Mouse (Mus musculus) limb, embryonic 12.5 days (tissue): ENCODE results near the gene Osbpl11. TPM values are rescaled to one million over a fixed set of nuclear protein-coding genes. Genes with fewer than 3 reads are reported as not detected.

Source experiments
- ATAC-seq: fragments of 200-750 bp; cut with Nextera tagmentation; 2 replicates; pipeline ENCODE4 v1.8.0; 2017; ENCODE audit warnings: low read depth, moderate TSS enrichment; ENCODE audit not compliant: insufficient number of reproducible peaks, insufficient read depth, low FRiP score, low TSS enrichment
- H3K27ac ChIP-seq: fragments of 300-500 bp; sonication (generic); 2 replicates; pipeline ENCODE4 v1.5.1; 2016; ENCODE audit warnings: mild to moderate bottlenecking, moderate library complexity
- H3K27me3 ChIP-seq: fragments of 300-500 bp; sonication (generic); 2 replicates; pipeline ENCODE4 v1.6.1; 2016; ENCODE audit warnings: mild to moderate bottlenecking, moderate library complexity
- H3K36me3 ChIP-seq: fragments of 300-500 bp; sonication (generic); 2 replicates; pipeline ENCODE4 v1.6.1; 2016; ENCODE audit warnings: mild to moderate bottlenecking, moderate library complexity
- H3K4me1 ChIP-seq: fragments of 300-500 bp; sonication (generic); replicated peaks from 2 replicates; pipeline ENCODE4 v1.6.1; 2016
- H3K4me2 ChIP-seq: fragments of 300-500 bp; sonication (generic); 2 replicates; pipeline ENCODE4 v1.6.1; 2016; ENCODE audit warnings: mild to moderate bottlenecking, moderate library complexity
- H3K4me3 ChIP-seq: fragments of 300-500 bp; sonication (generic); replicated peaks from 2 replicates; pipeline ENCODE4 v1.5.1; 2016; ENCODE audit warnings: mild to moderate bottlenecking
- H3K9ac ChIP-seq: fragments of 300-500 bp; sonication (generic); replicated peaks from 2 replicates; pipeline ENCODE4 v1.6.1; 2016; ENCODE audit warnings: mild to moderate bottlenecking, moderate library complexity
- H3K9me3 ChIP-seq: fragments of 300-500 bp; sonication (generic); 2 replicates; pipeline ENCODE4 v1.6.1; 2016; ENCODE audit warnings: mild to moderate bottlenecking, moderate library complexity
- WGBS: fragments of 180-500 bp; shearing (Covaris S2); methylation state at CpG from one replicate; pipeline ENCODE4 v1.1.7; 2016; 5-methylcytosine and 5-hydroxymethylcytosine counted together
- polyA plus RNA-seq: library from polyadenylated mRNA; unstranded; fragments of >200 nt; fragmentation: Nextera tagmentation; extraction: Ambion mirVana; gene quantifications from 2 replicates; pipeline ENCODE4 v1.2.1, GENCODE M21; 2016

The Osbpl11 gene
- polyA plus RNA-seq, 1 experiment from 2014 or later: 28.4 TPM

DNA sequence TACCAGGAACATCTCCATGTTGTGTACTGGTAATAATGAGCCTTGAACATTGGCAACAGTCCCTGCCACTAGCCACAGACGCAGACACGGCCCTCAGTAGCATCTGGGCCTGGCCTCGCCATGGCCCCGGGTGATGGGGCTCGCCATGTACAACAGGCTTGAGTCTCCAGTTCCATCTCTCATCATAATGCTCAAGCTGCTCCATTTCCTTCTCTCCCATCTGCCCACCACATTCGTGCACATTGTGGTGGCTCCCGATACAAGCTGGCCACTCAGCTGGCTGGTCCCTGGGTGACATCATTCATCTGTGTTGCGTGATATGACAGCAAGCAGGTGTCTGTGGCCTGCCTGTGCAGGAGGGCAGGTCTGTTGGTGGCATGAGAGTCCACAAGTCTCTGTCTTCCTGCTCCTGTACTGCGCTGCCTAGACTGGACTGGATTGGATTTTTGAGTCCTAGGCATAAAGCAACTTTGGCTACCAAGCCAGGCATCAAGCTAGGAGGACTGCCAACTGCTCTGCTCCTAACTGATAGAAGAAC is 60.1 kb downstream of the Osbpl11 start:
- H3K27ac ChIP-seq: no peak overlapping the region
- 90% methylated on average over 9 of the region's 9 CpGs for WGBS
- H3K9ac ChIP-seq: no peak overlapping the region
- H3K4me3 ChIP-seq: no peak overlapping the region
- peaks cover 47% of the 10 kb centered on the region for H3K36me3 ChIP-seq
- no peaks in the 10 kb centered on the region for H3K9me3 ChIP-seq
- no peak overlapping the region for H3K4me2 ChIP-seq
- H3K4me1 ChIP-seq: no peaks in the 10 kb centered on the region
- H3K27me3 ChIP-seq: no peaks in the 10 kb centered on the region
- ATAC-seq: no peak

DNA sequence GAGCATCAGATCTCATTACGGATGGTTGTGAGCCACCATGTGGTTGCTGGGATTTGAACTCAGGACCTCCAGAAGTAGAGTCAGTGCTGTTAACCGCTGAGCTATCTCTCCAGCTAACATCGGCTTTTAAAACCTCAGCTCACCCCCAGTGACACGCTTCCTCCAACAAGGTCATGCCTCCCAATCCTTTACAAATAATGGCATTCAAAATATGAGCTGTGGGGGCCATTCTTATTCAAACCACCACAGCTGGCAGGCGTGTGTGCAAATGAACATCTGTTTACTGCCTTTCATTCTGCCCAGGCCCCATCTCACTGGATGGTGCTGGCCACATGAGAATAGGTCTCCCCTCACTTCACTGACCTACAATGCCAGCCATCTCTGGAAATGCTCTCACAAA is 61.7 kb downstream of the Osbpl11 start:
- no peak for ATAC-seq
- no peak overlapping the region for H3K4me2 ChIP-seq
- H3K4me3 ChIP-seq: no peak overlapping the region
- H3K27me3 ChIP-seq: no peaks in the 10 kb centered on the region
- H3K27ac ChIP-seq: no peak overlapping the region
- H3K9ac ChIP-seq: no peak overlapping the region
- H3K9me3 ChIP-seq: no peaks in the 10 kb centered on the region
- 0 out of 2 replicates have a peak, but pooled peaks cover 3% of the 10 kb centered on the region for H3K4me1 ChIP-seq
- peaks cover 31% of the 10 kb centered on the region for H3K36me3 ChIP-seq
- WGBS: 90% methylated on average over 5 of the region's 5 CpGs

DNA sequence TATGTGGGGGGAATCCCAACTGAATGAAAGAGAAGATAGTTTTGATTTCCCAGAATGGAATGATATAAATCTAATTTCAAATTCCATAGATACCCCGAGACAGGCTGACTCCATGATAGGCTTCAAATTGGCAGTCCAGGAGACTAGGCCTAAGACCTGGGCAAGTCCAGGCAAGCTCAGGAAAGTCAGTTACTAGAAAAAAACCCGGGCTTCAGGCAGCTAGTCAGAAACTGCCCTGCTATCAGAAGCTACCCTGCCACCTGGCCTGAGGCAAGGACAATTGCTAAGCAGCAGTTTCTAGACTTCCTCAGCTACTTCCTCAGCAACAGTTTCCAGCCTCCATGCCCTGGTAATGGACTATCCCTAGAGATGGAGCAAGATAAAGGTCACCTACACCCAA is 62.1 kb downstream of the Osbpl11 start:
- Histone ChIP-seq H3K4me1 (peaks cover 5% of the 10 kb centered on the region; the same call in 1 of the 2 replicates), H3K27ac (no peak overlapping the region), H3K4me3 (no peak overlapping the region), H3K27me3 (no peaks in the 10 kb centered on the region), H3K9ac (no peak overlapping the region), H3K9me3 (no peaks in the 10 kb centered on the region), H3K36me3 (peaks cover 27% of the 10 kb centered on the region), H3K4me2 (no peak overlapping the region)
- no peak for ATAC-seq
- 77% methylated on average over 2 of the region's 2 CpGs for WGBS

GRCm38 (mm10) chr16:33250651-33251120 is 65.8 kb downstream of the Osbpl11 start:
- Histone ChIP-seq H3K36me3 (no peaks in the 10 kb centered on the region), H3K9me3 (no peaks in the 10 kb centered on the region), H3K4me3 (peak overlapping the region; percentile 98), H3K27me3 (no peaks in the 10 kb centered on the region), H3K4me2 (peak overlapping the region; percentile 68), H3K9ac (peak overlapping the region; percentile 94), H3K27ac (peak overlapping the region; percentile 79; the same call in 1 of the 2 replicates), H3K4me1 (peaks cover 14% of the 10 kb centered on the region; the same call in 1 of the 2 replicates)
- WGBS: 24% methylated on average over 9 of the region's 9 CpGs
- no peak for ATAC-seq

DNA sequence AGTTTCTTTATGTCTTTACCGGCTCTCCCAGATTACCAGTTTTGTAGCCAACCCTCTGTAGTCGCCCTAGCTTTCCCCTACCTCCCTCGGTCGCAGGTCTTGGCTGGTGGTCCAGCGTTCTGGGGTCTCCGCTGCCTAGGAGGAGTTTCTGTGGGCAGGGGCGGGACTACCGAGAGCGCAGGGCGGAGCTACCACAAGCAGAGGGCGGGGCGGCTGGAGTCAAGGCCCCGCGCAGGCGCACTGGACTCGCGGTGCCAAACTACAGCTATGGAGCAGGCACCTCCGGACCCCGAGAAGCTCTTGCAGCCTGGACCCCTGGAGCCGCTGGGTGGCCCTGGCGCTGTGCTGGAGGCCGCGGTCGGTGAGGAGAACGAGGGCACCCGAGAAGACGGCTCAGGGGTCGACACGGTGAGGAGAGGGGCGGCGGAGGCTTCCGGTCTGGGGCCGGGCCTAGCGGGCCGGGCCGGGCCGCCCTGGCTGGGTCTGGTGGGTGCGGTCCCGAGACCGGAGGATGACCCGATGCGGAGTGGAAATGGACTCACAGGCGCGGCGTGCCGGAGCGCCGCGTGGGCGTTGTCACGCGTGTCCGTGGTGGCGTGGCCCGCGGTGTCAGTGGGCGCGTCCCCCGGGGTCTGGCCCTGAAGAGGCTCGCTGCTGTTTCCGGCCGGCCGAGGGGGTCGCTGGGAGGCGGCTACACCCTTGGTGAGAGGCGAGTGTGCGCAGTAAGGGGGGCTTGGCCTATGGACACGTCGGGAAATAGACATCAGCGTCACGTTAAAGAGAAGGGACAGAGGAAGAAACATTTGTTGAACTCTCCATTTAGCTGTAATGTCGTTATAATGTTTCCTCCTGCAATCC is 66.6 kb downstream of the Osbpl11 start, which contains the start of gene Snx4:
Gene Snx4, plus strand, starts transcription at position 249 of the 858 bp plus-strand sequence.
- H3K36me3 ChIP-seq: no peaks in the 10 kb centered on the region
- peak within 1 kb of the TSS; percentile 94 for H3K9ac ChIP-seq
- peak within 1 kb of the TSS; percentile 68 for H3K4me2 ChIP-seq
- H3K4me1 ChIP-seq: peaks cover 14% of the 10 kb centered on the region; the same call in 1 of the 2 replicates
- no peaks in the 10 kb centered on the region for H3K9me3 ChIP-seq
- peak within 1 kb of the TSS; percentile 79; the same call in 1 of the 2 replicates for H3K27ac ChIP-seq
- peak; percentile 96 for ATAC-seq
- H3K4me3 ChIP-seq: peak within 1 kb of the TSS; percentile 98
- no peaks in the 10 kb centered on the region for H3K27me3 ChIP-seq
- WGBS: under 1% methylated on average over 72 of the region's 72 CpGs

GRCm38 (mm10) chr16:33255601-33256000 is 70.7 kb downstream of the Osbpl11 start:
- no peaks in the 10 kb centered on the region for H3K27me3 ChIP-seq
- peaks cover 11% of the 10 kb centered on the region; the same call in 1 of the 2 replicates for H3K4me1 ChIP-seq
- H3K4me2 ChIP-seq: no peak overlapping the region
- no peak for ATAC-seq
- no peak overlapping the region for H3K9ac ChIP-seq
- H3K36me3 ChIP-seq: peaks cover 8% of the 10 kb centered on the region; the same call in 1 of the 2 replicates
- no peaks in the 10 kb centered on the region for H3K9me3 ChIP-seq
- 82% methylated on average over 7 of the region's 7 CpGs for WGBS
- H3K27ac ChIP-seq: no peak overlapping the region
- no peak overlapping the region for H3K4me3 ChIP-seq

DNA sequence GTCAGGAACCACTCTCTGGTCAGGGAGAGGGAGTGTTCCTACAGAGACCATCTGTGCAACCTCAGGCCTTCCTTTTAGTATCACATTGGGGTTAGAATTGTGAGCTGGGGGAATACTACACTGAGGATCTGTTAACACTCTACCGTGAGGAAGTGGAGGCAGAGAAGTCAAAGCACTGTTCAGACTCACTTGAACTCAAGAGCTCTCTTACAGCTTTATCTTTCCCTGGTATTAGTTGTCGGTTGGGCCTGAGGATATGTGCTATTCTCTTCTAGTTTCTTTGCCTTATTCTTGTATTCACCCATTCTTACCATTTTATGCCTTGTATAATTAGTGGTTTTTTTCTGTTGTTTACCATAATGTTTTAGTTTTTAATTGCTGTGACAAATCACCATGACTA is 73.7 kb downstream of the Osbpl11 start:
- Histone ChIP-seq H3K27me3 (no peaks in the 10 kb centered on the region), H3K27ac (no peak overlapping the region), H3K9me3 (no peaks in the 10 kb centered on the region), H3K4me1 (0 out of 2 replicates have a peak, but pooled peaks cover 2% of the 10 kb centered on the region), H3K9ac (no peak overlapping the region), H3K4me3 (no peak overlapping the region), H3K4me2 (no peak overlapping the region), H3K36me3 (peaks cover 11% of the 10 kb centered on the region; the same call in 1 of the 2 replicates)
- WGBS: 93% methylated on average over 2 of the region's 2 CpGs
- ATAC-seq: no peak

GRCm38 (mm10) chr16:33259824-33260223 is 75.0 kb downstream of the Osbpl11 start:
- no peak overlapping the region for H3K4me2 ChIP-seq
- H3K27ac ChIP-seq: no peak overlapping the region
- H3K9me3 ChIP-seq: no peaks in the 10 kb centered on the region
- no peaks in the 10 kb centered on the region for H3K4me1 ChIP-seq
- ATAC-seq: no peak
- peaks cover 24% of the 10 kb centered on the region for H3K36me3 ChIP-seq
- no peak overlapping the region for H3K9ac ChIP-seq
- WGBS: 86% methylated on average over 3 of the region's 3 CpGs
- H3K4me3 ChIP-seq: no peak overlapping the region
- H3K27me3 ChIP-seq: no peaks in the 10 kb centered on the region

- no peak for ATAC-seq
- Histone ChIP-seq H3K36me3 (peaks cover 34% of the 10 kb centered on the region), H3K4me1 (no peaks in the 10 kb centered on the region), H3K27ac (no peak overlapping the region), H3K4me2 (no peak overlapping the region), H3K27me3 (no peaks in the 10 kb centered on the region), H3K9ac (no peak overlapping the region), H3K4me3 (no peak overlapping the region), H3K9me3 (no peaks in the 10 kb centered on the region)
- 91% methylated on average over 8 of the region's 8 CpGs for WGBS
Observed at GRCm38 (mm10) chr16:33260825-33261224, 76.0 kb downstream of the Osbpl11 start.

GRCm38 (mm10) chr16:33261584-33262061 is 76.8 kb downstream of the Osbpl11 start:
- H3K4me2 ChIP-seq: no peak overlapping the region
- H3K4me3 ChIP-seq: no peak overlapping the region
- peaks cover 42% of the 10 kb centered on the region for H3K36me3 ChIP-seq
- no peak overlapping the region for H3K9ac ChIP-seq
- H3K9me3 ChIP-seq: no peaks in the 10 kb centered on the region
- H3K27me3 ChIP-seq: no peaks in the 10 kb centered on the region
- no peak overlapping the region for H3K27ac ChIP-seq
- WGBS: 59% methylated on average over 2 of the region's 2 CpGs
- H3K4me1 ChIP-seq: no peaks in the 10 kb centered on the region
- no peak for ATAC-seq

DNA sequence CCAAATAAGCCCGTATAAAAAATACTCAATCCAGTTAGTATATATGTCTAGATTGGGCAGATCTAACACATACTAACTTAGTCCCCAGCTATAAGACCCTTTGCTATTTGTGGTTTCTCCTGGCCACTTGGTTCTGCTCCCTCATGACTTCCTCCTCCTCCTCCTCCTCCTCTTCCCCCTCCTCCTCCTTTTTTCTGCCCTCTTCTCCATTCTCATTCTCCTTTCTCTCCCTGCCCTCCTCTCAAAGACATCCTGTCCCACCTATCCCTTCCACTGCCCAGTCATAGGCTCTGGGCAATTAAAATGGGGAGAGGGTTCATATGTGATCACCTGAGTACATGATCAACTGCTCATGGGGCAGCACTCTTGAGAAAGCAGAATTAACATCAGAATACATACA is 77.2 kb downstream of the Osbpl11 start:
- Histone ChIP-seq H3K27ac (no peak overlapping the region), H3K9me3 (no peaks in the 10 kb centered on the region), H3K9ac (no peak overlapping the region), H3K4me2 (no peak overlapping the region), H3K27me3 (no peaks in the 10 kb centered on the region), H3K4me3 (no peak overlapping the region), H3K36me3 (peaks cover 44% of the 10 kb centered on the region), H3K4me1 (no peaks in the 10 kb centered on the region)
- 91% methylated on average over 1 of the region's 1 CpGs for WGBS
- no peak for ATAC-seq
